Mouse (Mus musculus) midbrain, embryonic 15.5 days (tissue): ENCODE results near the gene Rnpc3. TPM values are rescaled to one million over a fixed set of nuclear protein-coding genes. Genes with fewer than 3 reads are reported as not detected.

Experiments
- polyA plus RNA-seq: library from polyadenylated mRNA; unstranded; fragments of >200 nt; fragmentation: Nextera tagmentation; extraction: Ambion mirVana; gene quantifications from 2 replicates; pipeline ENCODE4 v1.2.1, GENCODE M21; 2015

The Rnpc3 gene
- polyA plus RNA-seq, 1 experiment from 2014 or later = 60.3 TPM

Other genes with a start within 250 kb of the Rnpc3 start
- gene Amy2a1, start 97.7 kb downstream of the Rnpc3 start, polyA plus RNA-seq = 2.1 TPM in 1 of 2 replicates, not detected in the other
- gene Amy1, start 23.4 kb downstream of the Rnpc3 start, polyA plus RNA-seq = 19.7 and 23.7 TPM in 2 replicates